Mouse (Mus musculus) layer of hippocampus, adult 8-10 months (tissue): ENCODE measurements around the gene Pelp1. TPM values are rescaled to one million over a fixed set of nuclear protein-coding genes. Genes with fewer than 3 reads are reported as not detected.
"Not testable (repeated sequence)": the region's sequence is repeated elsewhere in the genome, so short reads cannot be mapped to it uniquely, and the experiment has no call there.

Source experiments
- DNase-seq, 2 experiments: peaks; one replicate each; pipeline ENCODE4 v3.0.0; 2022; ENCODE audit warnings: low spot score in 2 of 2
- total RNA-seq, 4 experiments: library from RNA; stranded (reverse); gene quantifications; 2 replicates each; pipeline ENCODE4 v1.2.4; 2022

Gene Pelp1
- total RNA-seq, 4 experiments from 2014 or later = 32.8 to 35.6 (median 33.8) TPM

GRCm38 (mm10) chr11:70426598-70426997, 16.8 kb upstream of the Pelp1 start:
- DNase-seq = not testable (repeated sequence)

DNA sequence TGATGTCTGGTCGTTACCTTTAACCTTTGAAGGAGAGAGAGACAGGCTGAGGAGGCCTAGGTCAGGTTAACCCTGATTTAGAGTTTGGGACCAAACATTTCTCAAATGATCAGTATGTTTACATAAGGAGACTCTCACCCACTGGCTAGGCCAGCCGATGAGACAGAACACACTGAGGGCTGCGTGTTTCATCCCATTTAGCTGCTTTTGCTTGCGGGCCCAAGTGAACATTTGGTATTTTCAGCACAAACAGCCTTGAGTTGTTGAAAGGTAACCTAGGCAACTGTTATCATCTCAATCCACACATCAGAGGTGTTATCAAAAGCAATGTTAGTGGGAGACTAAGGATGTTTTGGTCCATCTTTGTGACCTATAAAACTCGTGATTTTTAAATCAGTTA, 9.7 kb upstream of the Pelp1 start:
- peak in 1 of 2 experiments; percentile 26 for DNase-seq

- DNase-seq = no peak
Measured at GRCm38 (mm10) chr11:70418199-70418598, 8.4 kb upstream of the Pelp1 start.

DNA sequence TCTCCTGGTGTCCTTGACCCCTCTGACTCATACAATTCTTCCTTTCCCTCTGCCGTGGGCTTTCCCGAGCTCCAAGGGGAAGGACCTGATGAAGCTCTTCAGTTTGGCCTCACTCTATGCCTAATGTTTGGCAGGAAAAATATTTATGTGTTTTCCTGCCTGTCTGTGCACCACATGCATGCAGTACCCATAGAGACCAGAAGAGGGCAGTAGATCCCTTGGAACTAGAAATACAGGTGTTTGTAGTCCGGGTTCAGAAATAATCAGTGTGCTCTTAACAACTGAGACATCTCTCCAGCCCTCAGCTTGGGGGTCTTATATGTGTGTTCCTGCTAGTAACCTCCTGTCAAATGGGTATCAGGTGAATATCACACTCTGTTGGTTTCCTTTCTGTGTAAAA, 4.1 kb upstream of the Pelp1 start:
- DNase-seq = peak; percentile 54 to 75

GRCm38 (mm10) chr11:70412591-70412990, 2.8 kb upstream of the Pelp1 start:
- DNase-seq = no peak

DNA sequence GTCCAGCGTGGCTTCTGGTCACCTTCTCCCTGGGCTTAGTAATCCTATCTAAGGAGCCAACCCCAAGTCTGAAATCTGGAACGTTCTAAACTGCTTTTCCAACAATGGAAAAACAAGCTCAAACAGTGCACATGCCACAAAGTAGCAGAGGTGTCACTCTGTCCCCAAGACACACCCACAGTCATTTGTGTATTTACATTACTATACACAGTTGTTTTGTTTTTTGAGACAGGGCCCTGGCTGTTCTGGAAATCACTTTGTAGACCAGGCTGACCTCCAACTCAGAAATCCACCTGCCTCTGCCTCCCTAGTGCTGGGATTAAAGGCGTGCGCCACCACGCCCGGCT, 439 bp upstream of the Pelp1 start:
- DNase-seq = no peak

GRCm38 (mm10) chr11:70403598-70403997, 6.2 kb downstream of the Pelp1 start:
- no peak for DNase-seq

- peak in 1 of 2 experiments; percentile 18 for DNase-seq
Measured at GRCm38 (mm10) chr11:70389421-70389820, 20.4 kb downstream of the Pelp1 start.

GRCm38 (mm10) chr11:70387436-70387835, 22.4 kb downstream of the Pelp1 start:
- no peak for DNase-seq

DNA sequence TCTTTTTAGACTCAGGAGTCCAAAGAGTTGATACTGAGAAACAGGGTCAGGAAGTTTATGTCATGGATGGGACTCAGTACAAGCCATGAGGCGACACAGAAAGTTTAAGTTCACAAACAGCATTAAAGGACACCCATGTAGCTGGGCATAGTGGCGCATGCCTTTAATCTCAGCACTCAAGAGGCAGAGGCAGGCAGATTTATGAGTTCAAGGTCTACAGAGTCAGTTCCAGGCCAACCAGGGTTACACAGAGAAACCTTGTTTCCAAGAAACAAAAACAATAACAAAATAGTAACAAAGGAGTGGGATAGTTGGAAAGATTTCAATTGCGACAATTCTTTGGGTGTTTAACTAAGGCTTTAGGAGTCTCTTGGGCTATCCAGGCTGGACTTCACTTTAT, 25.7 kb downstream of the Pelp1 start:
- DNase-seq = no peak

DNA sequence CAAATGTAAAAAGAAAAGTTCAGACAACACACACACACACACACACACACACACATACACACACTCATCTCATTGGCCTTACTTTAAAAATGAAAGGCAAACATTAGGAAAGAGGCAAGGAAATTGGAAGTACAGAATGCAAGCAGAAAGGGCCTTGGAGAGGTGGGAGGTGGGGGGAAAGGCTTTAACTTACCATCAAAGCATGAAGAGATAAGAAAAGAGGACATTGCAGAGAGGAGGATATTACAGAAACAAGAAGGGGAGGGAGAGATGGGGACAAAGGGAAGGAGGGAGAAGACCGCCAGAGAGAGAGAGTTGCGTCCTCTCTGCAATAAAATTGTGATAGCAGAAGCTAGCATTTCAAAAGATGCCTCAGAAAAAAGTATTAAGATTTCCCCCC, 28.5 kb downstream of the Pelp1 start:
- DNase-seq = no peak

GRCm38 (mm10) chr11:70380478-70381005, 29.3 kb downstream of the Pelp1 start:
- no peak for DNase-seq

GRCm38 (mm10) chr11:70376054-70376453, 33.8 kb downstream of the Pelp1 start:
- DNase-seq = no peak

- DNase-seq = no peak
Measured at GRCm38 (mm10) chr11:70374302-70374701, 35.5 kb downstream of the Pelp1 start.

DNA sequence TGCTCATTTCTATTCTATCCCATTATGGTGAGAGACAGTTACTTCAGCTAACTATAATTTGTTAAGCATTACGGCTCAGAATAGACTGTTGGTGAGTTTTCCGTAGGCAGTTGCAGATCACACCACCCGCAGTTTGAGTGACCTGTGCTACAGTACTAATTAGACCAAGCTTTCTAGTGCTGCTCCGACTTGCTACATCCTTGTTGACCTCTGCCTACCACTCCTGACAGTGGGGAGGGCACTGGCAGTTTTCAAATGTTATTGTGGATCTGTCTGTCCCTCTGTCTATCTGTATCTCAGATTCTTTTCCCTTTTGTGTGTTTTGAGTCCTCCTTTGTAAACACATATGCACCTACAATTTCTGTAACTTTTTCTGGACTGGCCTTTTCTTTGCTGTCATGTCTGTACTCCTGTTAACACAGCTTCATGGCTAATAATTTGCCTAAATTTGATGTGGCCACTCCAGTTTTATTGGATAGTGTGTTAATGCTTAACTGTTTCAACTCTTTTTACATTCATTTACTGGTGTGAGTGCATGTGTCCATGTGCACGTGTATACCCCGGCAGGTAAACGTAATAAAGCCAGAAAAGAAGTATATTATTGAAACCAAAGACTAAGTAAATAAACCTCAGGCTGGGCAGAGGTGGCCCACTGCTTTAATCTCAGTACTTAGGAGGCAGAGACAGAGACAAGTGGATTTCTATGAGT, 36.8 kb downstream of the Pelp1 start:
- no peak for DNase-seq

DNA sequence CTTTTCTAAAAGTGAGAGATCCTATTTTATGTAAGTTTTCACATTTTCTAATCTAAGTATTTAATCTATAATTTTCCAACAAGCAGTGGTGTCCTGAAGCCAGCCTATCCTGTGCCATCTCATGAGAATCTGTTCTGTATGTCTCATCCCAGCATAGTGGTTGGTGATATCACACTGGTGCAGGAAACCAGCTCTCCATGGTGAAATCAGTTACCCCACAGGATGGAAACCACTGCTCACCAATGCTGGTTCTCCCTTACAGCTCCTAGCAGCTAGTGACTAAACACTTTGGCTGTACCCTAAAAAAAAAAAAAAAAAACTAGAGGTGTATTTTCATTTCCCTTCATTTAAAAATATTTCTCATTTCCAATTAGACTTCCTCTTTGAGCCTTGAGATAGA, 37.4 kb downstream of the Pelp1 start:
- DNase-seq = no peak

- not testable (repeated sequence) for DNase-seq
Measured at GRCm38 (mm10) chr11:70368626-70369025, 41.2 kb downstream of the Pelp1 start.

DNA sequence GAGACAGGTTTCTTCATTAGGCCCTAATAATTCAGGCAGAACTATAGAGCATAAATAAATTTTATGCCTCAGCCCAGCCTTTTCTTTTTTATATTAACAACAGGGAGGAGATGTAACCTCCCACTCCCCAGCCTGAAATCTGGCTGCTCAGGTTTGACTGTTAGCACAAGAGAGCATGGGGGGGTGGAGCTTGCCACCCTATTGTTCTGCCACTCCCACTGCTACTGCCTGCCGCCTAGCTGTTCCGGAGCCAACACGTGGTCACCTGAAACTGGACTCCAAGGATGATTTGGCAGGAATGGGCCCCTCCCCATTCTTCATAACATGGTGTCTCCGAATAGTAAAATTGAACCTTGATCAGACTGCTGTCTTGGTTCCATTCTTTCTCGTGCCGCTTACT, 42.1 kb downstream of the Pelp1 start:
- not testable (repeated sequence) for DNase-seq

DNA sequence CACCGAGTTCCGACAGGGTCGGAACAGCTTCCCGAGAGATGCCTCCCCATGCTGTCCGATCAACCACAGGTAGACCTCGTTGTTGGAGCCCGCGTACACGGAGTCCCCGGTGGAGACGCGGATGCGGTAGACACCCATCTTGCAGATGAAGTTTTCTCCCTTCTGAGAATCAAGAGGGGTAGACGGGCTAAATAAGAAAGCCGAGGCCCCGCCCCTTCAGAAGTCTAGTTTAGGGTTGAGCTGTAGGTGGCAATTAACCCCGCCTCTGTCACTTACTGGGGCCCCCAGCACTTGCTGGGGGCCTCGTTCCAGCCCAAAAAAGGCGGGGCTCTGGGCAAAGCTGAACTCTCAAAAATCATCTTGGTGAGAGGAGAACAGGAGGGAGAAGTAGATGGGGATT, 58.0 kb downstream of the Pelp1 start, which contains the start of gene Alox15:
Gene Alox15 (minus strand): TSS at position 164 of the 400 bp plus-strand sequence.
- DNase-seq = no peak

DNA sequence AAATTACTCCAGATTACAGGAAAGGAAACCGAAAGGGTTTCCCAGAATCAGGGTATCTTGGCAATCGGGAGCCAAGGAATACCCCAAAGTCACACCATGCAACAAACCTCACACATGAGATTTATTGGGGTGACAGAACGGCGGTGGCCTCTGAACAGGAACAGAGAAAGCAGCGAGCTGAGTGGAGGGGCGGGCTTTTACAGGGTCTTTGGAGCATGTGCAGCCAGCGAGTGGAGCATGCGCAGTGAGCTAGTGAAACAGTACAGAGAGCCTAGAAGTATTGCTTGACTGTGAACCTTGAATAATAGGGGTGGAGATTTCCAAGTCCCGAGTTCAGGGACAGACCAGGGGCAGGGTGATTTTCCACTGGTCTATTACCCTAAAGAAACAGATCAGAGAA, 61.2 kb downstream of the Pelp1 start:
- no peak for DNase-seq

DNA sequence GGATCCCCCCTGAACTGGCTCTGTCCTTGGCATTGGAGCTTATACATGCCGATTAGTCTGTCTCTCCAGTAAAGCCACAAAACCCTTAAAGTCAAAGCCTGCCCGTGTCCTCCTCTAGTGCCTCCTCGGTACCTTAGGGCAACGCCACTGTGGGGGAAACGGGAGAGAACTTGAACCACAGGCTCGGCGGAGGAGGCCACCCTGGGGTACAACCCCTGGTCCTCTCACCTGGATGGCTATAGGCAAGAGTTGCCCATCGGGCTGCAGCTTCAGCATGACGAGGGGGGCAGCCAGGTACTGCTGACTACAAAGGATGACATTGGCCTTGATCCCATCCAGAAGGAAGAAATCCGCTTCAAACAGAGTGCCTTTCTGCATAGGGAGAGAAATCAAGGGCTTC, 62.0 kb downstream of the Pelp1 start:
- DNase-seq = no peak

- no peak for DNase-seq
Measured at GRCm38 (mm10) chr11:70345546-70345945, 64.3 kb downstream of the Pelp1 start.

DNA sequence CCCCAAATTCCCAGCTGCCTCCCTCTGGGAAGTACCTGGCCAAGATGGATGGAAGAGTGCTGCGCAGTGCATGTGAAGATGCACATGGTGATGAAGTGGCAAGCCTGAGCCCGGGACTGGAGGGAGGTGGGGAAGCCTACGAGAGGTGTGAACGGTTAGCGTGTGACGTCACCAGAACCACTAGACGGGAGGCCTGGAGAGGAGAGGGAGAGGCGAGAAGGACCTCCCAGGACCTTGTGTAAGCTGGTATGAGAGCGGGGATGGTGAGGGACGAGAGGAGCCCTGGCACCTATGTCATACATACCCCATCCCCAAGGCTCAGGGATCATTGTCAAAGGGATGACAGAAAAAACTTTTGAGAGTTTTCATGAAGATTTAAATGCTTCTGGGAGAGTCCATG, 64.8 kb downstream of the Pelp1 start:
- no peak for DNase-seq
